Mouse (Mus musculus) heart, embryonic 15.5 days (tissue): ENCODE measurements around the gene Rgl1. TPM values are rescaled to one million over a fixed set of nuclear protein-coding genes. Genes with fewer than 3 reads are reported as not detected.

ENCODE experiments used
- ATAC-seq: fragments of 200-750 bp; cut with Nextera tagmentation; replicated peaks from 2 replicates; pipeline ENCODE4 v1.8.0; 2017; ENCODE audit warnings: low read depth, moderate TSS enrichment; ENCODE audit not compliant: insufficient number of reproducible peaks, insufficient read depth, low FRiP score
- H3K27ac ChIP-seq: fragments of 300-500 bp; sonication (generic); 2 replicates; pipeline ENCODE4 v1.5.1; 2015; ENCODE audit warnings: mild to moderate bottlenecking, inconsistent platforms
- H3K27me3 ChIP-seq: fragments of 300-500 bp; sonication (generic); 2 replicates; pipeline ENCODE4 v1.6.1; 2015; ENCODE audit warnings: inconsistent platforms
- H3K36me3 ChIP-seq: fragments of 300-500 bp; sonication (generic); 2 replicates; pipeline ENCODE4 v1.6.1; 2015; ENCODE audit warnings: mild to moderate bottlenecking, inconsistent platforms
- H3K4me1 ChIP-seq: fragments of 300-500 bp; sonication (generic); replicated peaks from 2 replicates; pipeline ENCODE4 v1.6.1; 2015; ENCODE audit warnings: inconsistent platforms
- H3K4me2 ChIP-seq: fragments of 300-500 bp; sonication (generic); 2 replicates; pipeline ENCODE4 v1.6.1; 2015; ENCODE audit warnings: inconsistent platforms, mild to moderate bottlenecking, moderate library complexity
- H3K4me3 ChIP-seq: fragments of 300-500 bp; sonication (generic); 2 replicates; pipeline ENCODE4 v1.5.1; 2015; ENCODE audit warnings: mild to moderate bottlenecking, inconsistent platforms
- H3K9ac ChIP-seq: fragments of 300-500 bp; sonication (generic); 2 replicates; pipeline ENCODE4 v1.6.1; 2015; ENCODE audit warnings: mild to moderate bottlenecking, inconsistent platforms
- H3K9me3 ChIP-seq: fragments of 300-500 bp; sonication (generic); replicated peaks from 2 replicates; pipeline ENCODE4 v1.6.1; 2016; ENCODE audit warnings: inconsistent platforms
- WGBS: fragments of 180-500 bp; shearing (Covaris S2); methylation state at CpG from one replicate; pipeline ENCODE4 v1.1.7; 2015; ENCODE audit warnings: mixed read lengths; 5-methylcytosine and 5-hydroxymethylcytosine counted together
- polyA plus RNA-seq: library from polyadenylated mRNA; unstranded; fragments of >200 nt; fragmentation: Nextera tagmentation; extraction: Ambion mirVana; gene quantifications from 2 replicates; pipeline ENCODE4 v1.2.1, GENCODE M21; 2015

Gene Rgl1
- polyA plus RNA-seq, 1 experiment from 2014 or later, result 64.6 TPM

DNA sequence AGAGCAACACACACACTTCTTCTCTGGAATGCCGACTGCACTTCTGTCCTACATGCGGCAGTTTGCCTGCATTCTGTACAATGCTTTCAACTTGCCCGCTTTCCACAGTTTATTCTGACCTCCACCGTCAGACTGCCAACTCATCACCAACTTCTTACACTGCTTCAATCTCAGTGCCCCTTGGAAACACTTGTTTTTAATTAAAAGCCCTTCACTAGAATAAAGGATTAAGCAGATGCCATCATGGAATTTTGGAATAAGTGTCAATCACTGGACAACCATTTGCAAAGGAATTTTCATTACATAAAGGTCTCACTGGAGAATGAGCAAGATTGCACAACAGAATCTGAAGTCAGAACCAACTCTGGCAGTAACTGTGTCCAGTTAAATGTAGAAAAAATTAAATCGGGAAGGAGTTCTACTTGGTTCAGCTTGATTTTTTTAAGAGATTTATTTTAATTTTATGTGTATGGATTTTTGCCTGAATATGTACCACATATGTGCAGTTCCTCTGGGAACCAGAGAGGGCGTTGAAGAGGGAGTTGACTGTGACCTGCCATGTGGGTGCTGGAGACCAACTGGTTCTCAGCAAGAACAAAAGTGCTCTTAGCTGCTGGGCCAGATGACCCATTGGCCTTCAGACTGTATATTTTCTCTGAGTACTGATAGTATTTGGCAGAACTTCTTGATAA lies 84.3 kb downstream of the Rgl1 start:
- Histone ChIP-seq H3K4me1 (peaks cover 70% of the 10 kb centered on the region), H3K27ac (peak overlapping the region; percentile 81), H3K4me2 (0 out of 2 replicates have a peak overlapping the region, but pooled peaks have one; percentile 2), H3K4me3 (no peak overlapping the region), H3K9me3 (no peaks in the 10 kb centered on the region), H3K36me3 (no peaks in the 10 kb centered on the region), H3K9ac (no peak overlapping the region), H3K27me3 (no peaks in the 10 kb centered on the region)
- no peak for ATAC-seq
- 45% methylated on average over 6 of the region's 6 CpGs for WGBS

DNA sequence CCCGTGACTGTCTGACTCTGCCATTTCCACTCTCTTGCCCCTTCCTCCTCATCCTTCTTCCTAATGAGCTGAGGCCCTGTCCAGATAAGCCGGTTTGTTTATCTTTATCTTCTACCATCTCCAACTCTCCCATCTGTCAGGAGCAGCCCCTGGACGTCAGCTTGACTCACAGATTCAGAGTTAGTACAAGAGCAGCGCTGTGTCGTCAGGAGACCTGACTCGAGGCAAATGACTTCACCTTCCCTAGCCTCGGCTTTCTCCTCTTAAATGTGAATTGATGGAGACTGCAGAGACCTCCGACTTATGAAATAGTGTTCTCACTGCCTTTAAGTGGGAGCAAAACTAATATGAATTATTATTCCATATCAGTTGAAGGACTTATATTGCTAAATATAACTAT lies 85.0 kb downstream of the Rgl1 start:
- H3K4me3 ChIP-seq, result no peak overlapping the region
- peaks cover 68% of the 10 kb centered on the region for H3K4me1 ChIP-seq
- no peak overlapping the region for H3K9ac ChIP-seq
- no peak for ATAC-seq
- H3K9me3 ChIP-seq, result no peaks in the 10 kb centered on the region
- no peak overlapping the region for H3K4me2 ChIP-seq
- no peaks in the 10 kb centered on the region for H3K36me3 ChIP-seq
- WGBS, result 28% methylated on average over 8 of the region's 8 CpGs
- 0 out of 2 replicates have a peak overlapping the region, but pooled peaks have one; percentile 9 for H3K27ac ChIP-seq
- no peaks in the 10 kb centered on the region for H3K27me3 ChIP-seq

DNA sequence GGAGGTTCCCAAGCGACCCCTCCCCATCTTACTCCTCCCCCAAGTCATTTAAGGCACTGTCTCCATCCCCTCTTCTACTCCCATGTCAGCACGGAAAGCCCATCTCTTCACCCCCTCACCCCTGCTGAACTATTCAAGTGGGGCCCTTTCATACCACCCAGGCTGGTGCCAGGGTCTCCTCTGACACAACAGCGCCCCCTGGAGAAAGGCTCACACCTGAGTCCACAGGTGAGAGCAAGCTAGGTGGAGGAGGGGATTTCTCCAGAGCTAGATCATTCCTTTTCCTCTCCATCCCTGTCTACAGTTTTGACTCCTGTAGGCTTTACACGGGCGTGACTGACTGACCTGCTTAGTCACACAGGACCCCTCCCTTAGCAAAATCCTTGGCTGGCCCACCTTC lies 87.7 kb downstream of the Rgl1 start:
- Histone ChIP-seq H3K4me3 (no peak overlapping the region), H3K36me3 (no peaks in the 10 kb centered on the region), H3K4me2 (no peak overlapping the region), H3K27me3 (no peaks in the 10 kb centered on the region), H3K27ac (peak overlapping the region; percentile 12; the same call in 1 of the 2 replicates), H3K4me1 (peaks cover 46% of the 10 kb centered on the region), H3K9me3 (no peaks in the 10 kb centered on the region), H3K9ac (no peak overlapping the region)
- 40% methylated on average over 5 of the region's 5 CpGs for WGBS
- ATAC-seq, result no peak

DNA sequence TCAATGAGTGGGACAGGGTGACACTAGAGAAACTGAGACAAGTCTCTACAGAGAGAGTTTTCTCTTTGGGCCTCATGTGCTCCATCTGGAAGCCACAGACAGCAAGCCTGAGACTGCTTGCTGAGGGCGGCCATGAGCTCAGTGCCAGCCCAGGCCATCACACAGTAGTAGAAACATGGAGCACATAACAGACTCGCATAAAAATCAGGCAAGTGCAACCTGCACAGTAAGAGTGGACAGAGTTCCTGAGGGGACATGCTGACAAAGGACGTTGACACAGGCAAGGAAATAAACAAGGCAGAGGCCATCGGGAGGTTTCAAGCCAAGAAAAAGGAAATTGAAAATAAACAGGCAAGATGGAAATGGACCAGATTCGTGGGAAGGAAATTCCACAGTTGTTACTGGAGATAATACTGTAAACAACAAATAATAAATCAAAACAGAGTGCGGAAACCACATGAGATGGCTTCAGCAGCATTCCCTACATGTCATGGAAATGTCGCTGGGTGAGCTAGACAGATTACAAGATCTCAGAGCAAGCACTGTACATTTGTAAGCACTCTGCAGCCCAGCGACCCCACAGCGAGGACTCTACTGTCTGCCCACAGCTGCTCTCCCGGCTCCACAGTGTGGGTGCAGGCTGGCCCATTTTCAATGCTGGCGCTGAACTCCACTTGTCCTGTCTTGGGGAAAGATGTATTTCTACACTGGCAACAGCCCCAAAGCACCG lies 88.5 kb downstream of the Rgl1 start:
- H3K9me3 ChIP-seq, result no peaks in the 10 kb centered on the region
- no peak for ATAC-seq
- no peak overlapping the region for H3K4me3 ChIP-seq
- peaks cover 38% of the 10 kb centered on the region for H3K4me1 ChIP-seq
- H3K4me2 ChIP-seq, result no peak overlapping the region
- no peaks in the 10 kb centered on the region for H3K36me3 ChIP-seq
- no peak overlapping the region for H3K9ac ChIP-seq
- no peaks in the 10 kb centered on the region for H3K27me3 ChIP-seq
- WGBS, result 56% methylated on average over 12 of the region's 12 CpGs
- peak overlapping the region; percentile 42; the same call in 1 of the 2 replicates for H3K27ac ChIP-seq

DNA sequence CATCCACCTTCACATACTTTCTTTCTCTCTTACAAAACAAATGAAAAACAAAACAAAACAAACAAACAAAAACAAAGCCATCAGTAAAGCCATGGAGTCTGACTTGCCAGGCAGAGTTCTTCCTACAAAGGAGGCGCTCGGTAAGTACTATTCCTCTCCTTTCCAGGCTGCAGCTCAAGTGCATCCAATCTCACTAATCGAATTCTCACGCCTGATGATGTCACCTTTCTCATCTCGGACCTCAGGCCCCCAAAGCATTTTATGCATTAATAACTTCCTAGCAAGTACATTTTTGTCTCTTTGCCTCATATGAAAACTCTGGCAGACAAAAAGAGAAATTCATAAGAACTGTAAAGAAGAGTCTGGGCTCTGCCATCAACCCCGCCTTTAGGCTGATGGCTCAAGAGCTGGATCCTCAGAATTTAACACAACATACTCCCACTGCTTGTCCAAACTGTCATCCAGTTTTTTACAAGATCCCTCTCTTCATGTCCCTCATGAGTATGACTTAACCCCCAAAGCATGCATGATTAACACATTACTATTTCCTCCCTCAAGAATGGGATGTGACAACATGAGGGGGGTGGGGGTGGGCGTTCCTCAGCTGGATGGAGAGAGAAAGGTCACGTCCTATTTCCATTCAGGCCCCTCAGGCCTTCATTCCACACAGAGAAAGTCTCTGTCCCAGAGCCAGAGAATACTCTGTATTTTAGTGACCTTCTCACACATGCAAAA lies 96.5 kb downstream of the Rgl1 start:
- Histone ChIP-seq H3K9me3 (no peaks in the 10 kb centered on the region), H3K4me3 (no peak overlapping the region), H3K27ac (peak overlapping the region; percentile 80), H3K4me1 (peaks cover 21% of the 10 kb centered on the region), H3K36me3 (no peaks in the 10 kb centered on the region), H3K9ac (no peak overlapping the region), H3K27me3 (no peaks in the 10 kb centered on the region), H3K4me2 (0 out of 2 replicates have a peak overlapping the region, but pooled peaks have one; percentile 8)
- peak; percentile 89 for ATAC-seq
- WGBS, result 32% methylated on average over 8 of the region's 8 CpGs

DNA sequence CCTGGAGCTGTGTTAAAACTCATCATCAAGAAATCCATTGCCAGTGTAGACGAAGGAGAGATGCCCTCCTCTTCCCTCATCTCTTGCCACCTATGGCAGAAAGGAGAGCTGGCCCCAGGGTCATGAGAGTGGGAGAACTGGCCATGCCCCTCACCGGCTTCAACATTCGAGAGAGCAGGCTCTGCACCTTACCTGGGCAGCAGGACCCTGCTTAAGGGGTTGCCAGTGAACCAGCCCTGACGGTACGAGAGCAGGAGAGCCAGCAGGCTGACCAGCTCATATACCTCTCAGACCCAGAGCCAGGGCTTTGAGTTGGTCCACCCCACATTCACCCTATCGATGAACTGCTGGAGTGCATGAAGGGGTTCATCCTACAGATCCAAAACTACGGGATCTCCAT lies 105.7 kb downstream of the Rgl1 start:
- H3K36me3 ChIP-seq, result no peaks in the 10 kb centered on the region
- H3K4me2 ChIP-seq, result no peak overlapping the region
- no peak overlapping the region for H3K27ac ChIP-seq
- 87% methylated on average over 7 of the region's 7 CpGs for WGBS
- H3K4me3 ChIP-seq, result no peak overlapping the region
- H3K9me3 ChIP-seq, result no peaks in the 10 kb centered on the region
- H3K4me1 ChIP-seq, result 0 out of 2 replicates have a peak, but pooled peaks cover 5% of the 10 kb centered on the region
- ATAC-seq, result no peak
- no peaks in the 10 kb centered on the region for H3K27me3 ChIP-seq
- H3K9ac ChIP-seq, result no peak overlapping the region

DNA sequence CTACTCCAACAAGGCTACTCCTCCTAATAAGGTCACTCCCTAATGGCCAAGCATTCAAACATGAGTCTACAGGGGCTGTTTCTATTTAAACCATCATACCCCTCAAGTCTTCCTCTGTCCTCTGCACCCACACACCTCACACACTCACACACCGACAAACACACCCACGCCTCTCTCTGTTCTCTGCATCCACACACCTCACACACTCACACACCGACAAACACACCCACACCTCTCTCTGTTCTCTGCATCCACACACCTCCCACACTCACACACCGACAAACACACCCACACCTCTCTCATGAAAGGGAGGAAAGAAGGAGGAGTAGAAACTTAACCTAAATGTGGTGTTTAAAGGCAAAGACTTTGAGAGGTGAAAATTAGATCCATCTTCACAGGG lies 106.2 kb downstream of the Rgl1 start:
- Histone ChIP-seq H3K4me3 (no peak overlapping the region), H3K27me3 (no peaks in the 10 kb centered on the region), H3K27ac (no peak overlapping the region), H3K4me2 (no peak overlapping the region), H3K9me3 (no peaks in the 10 kb centered on the region), H3K36me3 (no peaks in the 10 kb centered on the region), H3K9ac (no peak overlapping the region), H3K4me1 (0 out of 2 replicates have a peak, but pooled peaks cover 5% of the 10 kb centered on the region)
- 89% methylated on average over 4 of the region's 4 CpGs for WGBS
- no peak for ATAC-seq

DNA sequence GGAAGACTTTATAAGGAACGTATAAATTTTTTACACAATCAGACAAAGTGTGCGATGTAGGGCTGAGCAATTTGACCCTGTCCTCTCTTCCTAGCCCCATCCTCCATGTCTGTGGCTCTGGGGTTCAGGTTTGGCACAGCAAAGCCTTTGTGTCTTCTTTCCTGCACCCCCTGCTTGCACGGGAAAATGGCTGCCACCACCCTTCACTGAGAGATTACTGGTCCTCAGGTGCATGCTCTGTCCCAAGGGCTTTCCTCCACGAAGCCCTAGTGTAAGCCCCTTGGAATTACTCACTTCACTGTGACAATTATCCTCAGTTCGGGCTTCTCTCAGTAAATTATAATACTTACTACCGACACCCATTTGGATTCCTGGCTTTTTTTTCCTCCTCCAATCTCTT lies 109.5 kb downstream of the Rgl1 start:
- Histone ChIP-seq H3K4me3 (no peak overlapping the region), H3K27me3 (no peaks in the 10 kb centered on the region), H3K4me2 (no peak overlapping the region), H3K4me1 (peaks cover 5% of the 10 kb centered on the region; the same call in 1 of the 2 replicates), H3K9me3 (no peaks in the 10 kb centered on the region), H3K36me3 (no peaks in the 10 kb centered on the region), H3K9ac (no peak overlapping the region), H3K27ac (no peak overlapping the region)
- no peak for ATAC-seq
- WGBS, result 79% methylated on average over 6 of the region's 6 CpGs

DNA sequence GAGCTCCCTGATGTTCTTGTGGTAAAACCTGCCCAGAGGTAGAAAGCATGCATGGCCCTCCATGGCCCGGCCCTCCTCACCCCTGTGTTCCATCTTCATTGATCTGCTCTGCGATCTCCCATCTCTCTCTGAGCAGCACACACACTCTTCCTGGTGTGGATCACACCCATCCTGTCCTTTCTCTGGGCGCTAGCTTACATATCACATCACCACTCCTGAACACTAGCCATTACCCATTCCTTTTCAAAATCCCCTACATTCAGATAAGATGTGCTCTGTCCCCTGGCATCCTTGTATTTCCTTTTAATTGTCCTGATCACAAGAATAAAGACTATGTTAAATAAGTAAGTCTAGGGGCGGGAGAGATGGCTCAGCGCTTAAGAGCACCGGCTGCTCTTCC lies 111.3 kb downstream of the Rgl1 start:
- no peaks in the 10 kb centered on the region for H3K9me3 ChIP-seq
- H3K4me3 ChIP-seq, result no peak overlapping the region
- no peak overlapping the region for H3K27ac ChIP-seq
- 93% methylated on average over 6 of the region's 6 CpGs for WGBS
- H3K36me3 ChIP-seq, result no peaks in the 10 kb centered on the region
- peaks cover 5% of the 10 kb centered on the region; the same call in 1 of the 2 replicates for H3K4me1 ChIP-seq
- H3K4me2 ChIP-seq, result no peak overlapping the region
- H3K27me3 ChIP-seq, result no peaks in the 10 kb centered on the region
- H3K9ac ChIP-seq, result no peak overlapping the region
- ATAC-seq, result no peak

DNA sequence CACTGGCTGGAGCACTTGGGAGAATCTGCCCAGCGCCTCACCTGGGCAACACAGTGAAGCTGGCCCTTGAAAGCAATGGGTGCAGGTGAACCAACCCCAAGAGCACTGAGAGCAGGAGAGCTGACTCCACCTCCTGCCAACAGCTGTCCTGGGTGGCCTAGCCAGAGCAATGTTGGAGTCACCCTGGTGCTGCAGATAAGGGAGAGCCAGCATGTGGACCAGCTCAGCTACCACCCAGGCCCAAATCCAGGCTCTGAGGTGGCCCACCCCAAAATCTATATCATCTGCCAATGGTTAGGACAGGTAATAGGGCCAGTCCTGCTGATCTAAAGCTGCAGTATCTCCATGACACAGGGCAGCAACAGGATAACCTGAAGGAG lies 114.7 kb downstream of the Rgl1 start:
- Histone ChIP-seq H3K27ac (no peak overlapping the region), H3K36me3 (no peaks in the 10 kb centered on the region), H3K4me3 (no peak overlapping the region), H3K4me2 (no peak overlapping the region), H3K9ac (no peak overlapping the region), H3K9me3 (no peaks in the 10 kb centered on the region), H3K4me1 (no peaks in the 10 kb centered on the region; the same call in 1 of the 2 replicates), H3K27me3 (no peaks in the 10 kb centered on the region)
- 94% methylated on average over 1 of the region's 1 CpGs for WGBS
- peak; percentile 5; the same call in 1 of the 2 replicates for ATAC-seq

DNA sequence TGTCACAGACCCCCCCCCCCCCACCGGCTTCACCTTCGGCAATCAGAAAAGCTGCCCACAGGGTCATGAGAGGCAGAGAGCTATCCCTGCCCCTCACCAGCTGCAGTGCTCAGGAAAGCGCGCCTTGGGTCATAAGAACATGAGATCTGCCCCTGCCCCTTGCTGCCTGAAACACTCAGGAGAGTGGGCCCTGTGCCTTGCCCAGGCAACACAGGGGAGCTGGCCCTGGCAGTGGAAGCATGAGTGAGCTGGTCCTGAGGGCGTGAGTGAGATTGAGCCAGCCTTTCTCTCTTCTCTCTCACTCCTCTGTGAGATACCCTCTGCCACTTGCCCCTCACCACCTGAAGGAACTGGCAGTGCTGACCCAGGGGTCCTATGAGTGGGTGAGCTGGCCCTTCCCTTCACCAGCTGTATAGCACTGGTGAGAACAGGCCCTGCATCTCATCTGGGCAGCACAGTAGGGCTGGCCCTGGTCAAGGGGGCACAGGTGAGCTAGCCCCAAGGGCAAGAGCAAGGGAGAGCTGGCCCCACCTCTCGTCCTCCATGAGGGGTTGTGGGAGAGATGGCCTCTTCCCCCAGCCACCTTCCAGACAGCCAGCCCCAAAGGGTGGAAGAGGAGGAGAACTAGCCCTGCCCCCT lies 115.2 kb downstream of the Rgl1 start:
- Histone ChIP-seq H3K9me3 (no peaks in the 10 kb centered on the region), H3K9ac (no peak overlapping the region), H3K4me3 (no peak overlapping the region), H3K27me3 (no peaks in the 10 kb centered on the region), H3K4me1 (no peaks in the 10 kb centered on the region; the same call in 1 of the 2 replicates), H3K4me2 (no peak overlapping the region), H3K36me3 (no peaks in the 10 kb centered on the region), H3K27ac (no peak overlapping the region)
- 93% methylated on average over 6 of the region's 6 CpGs for WGBS
- ATAC-seq, result peak; percentile 25; the same call in 1 of the 2 replicates
